Mouse (Mus musculus): Measurements from ENCODE around the gene Flg2. TPM values are rescaled to one million over a fixed set of nuclear protein-coding genes. Genes with fewer than 3 reads are reported as not detected.

Gene Flg2
- not detected in 2 replicates for polyA plus RNA-seq (2014; fragmentation: Nextera tagmentation; extraction: Ambion mirVana)

GRCm38 (mm10) chr3:93196978-93197377 lies at the start of gene Flg2:
Gene Flg2, plus strand, starts transcription at chr3:93197278.
- no peak for ATAC-seq (ENCODE audit: insufficient number of reproducible peaks, insufficient read depth, low FRiP score, low read depth)
- Histone ChIP-seq H3K4me1 (ENCODE audit: control insufficient read depth in 2 of 2, insufficient read depth in 2 of 2, low read length in 2 of 2) (no peaks in the 10 kb centered on the region), H3K9ac (ENCODE audit: low read length) (no peak within 1 kb of the TSS), H3K4me3 (ENCODE audit: control insufficient read depth in 1 of 2, insufficient read depth in 1 of 2, low read depth in 1 of 2, low read length in 2 of 2) (no peak within 1 kb of the TSS), H3K4me2 (ENCODE audit: low read length) (no peak within 1 kb of the TSS), H3K9me3 (ENCODE audit: control insufficient read depth, low read length) (no peaks in the 10 kb centered on the region), H3K27me3 (ENCODE audit: control insufficient read depth, insufficient read depth, low read length) (no peaks in the 10 kb centered on the region), H3K27ac (replicated peaks in 1 of 2; ENCODE audit: control insufficient read depth in 1 of 2, insufficient read depth in 1 of 2, low read depth in 2 of 2, low read length in 2 of 2) (no peak within 1 kb of the TSS), H3K36me3 (ENCODE audit: control insufficient read depth, insufficient read depth, low read length) (no peaks in the 10 kb centered on the region)
- WGBS: 65% methylated on average over 3 of the region's 3 CpGs

GRCm38 (mm10) chr3:93162502-93162901 lies 34.6 kb upstream of the Flg2 start:
- H3K27me3 ChIP-seq (ENCODE audit: control insufficient read depth, insufficient read depth, low read length): no peaks in the 10 kb centered on the region
- no peak overlapping the region for H3K9ac ChIP-seq (ENCODE audit: low read length)
- ATAC-seq (ENCODE audit: insufficient number of reproducible peaks, insufficient read depth, low FRiP score, low read depth): no peak
- no peak overlapping the region for H3K4me3 ChIP-seq (ENCODE audit: control insufficient read depth in 1 of 2, insufficient read depth in 1 of 2, low read depth in 1 of 2, low read length in 2 of 2)
- no peaks in the 10 kb centered on the region for H3K4me1 ChIP-seq (ENCODE audit: control insufficient read depth in 2 of 2, insufficient read depth in 2 of 2, low read length in 2 of 2)
- no peak overlapping the region for H3K4me2 ChIP-seq (ENCODE audit: low read length)
- no peaks in the 10 kb centered on the region for H3K9me3 ChIP-seq (ENCODE audit: control insufficient read depth, low read length)
- H3K36me3 ChIP-seq (ENCODE audit: control insufficient read depth, insufficient read depth, low read length): no peaks in the 10 kb centered on the region
- 75% methylated on average over 6 of the region's 6 CpGs for WGBS
- no peak overlapping the region for H3K27ac ChIP-seq (replicated peaks in 1 of 2; ENCODE audit: control insufficient read depth in 1 of 2, insufficient read depth in 1 of 2, low read depth in 2 of 2, low read length in 2 of 2)

- H3K36me3 ChIP-seq (ENCODE audit: control insufficient read depth, insufficient read depth, low read length): no peaks in the 10 kb centered on the region
- H3K9ac ChIP-seq (ENCODE audit: low read length): no peak overlapping the region
- no peak overlapping the region for H3K4me3 ChIP-seq (ENCODE audit: control insufficient read depth in 1 of 2, insufficient read depth in 1 of 2, low read depth in 1 of 2, low read length in 2 of 2)
- no peaks in the 10 kb centered on the region for H3K9me3 ChIP-seq (ENCODE audit: control insufficient read depth, low read length)
- no peak for ATAC-seq (ENCODE audit: insufficient number of reproducible peaks, insufficient read depth, low FRiP score, low read depth)
- no peaks in the 10 kb centered on the region for H3K4me1 ChIP-seq (ENCODE audit: control insufficient read depth in 2 of 2, insufficient read depth in 2 of 2, low read length in 2 of 2)
- no peak overlapping the region for H3K27ac ChIP-seq (replicated peaks in 1 of 2; ENCODE audit: control insufficient read depth in 1 of 2, insufficient read depth in 1 of 2, low read depth in 2 of 2, low read length in 2 of 2)
- no peaks in the 10 kb centered on the region for H3K27me3 ChIP-seq (ENCODE audit: control insufficient read depth, insufficient read depth, low read length)
- H3K4me2 ChIP-seq (ENCODE audit: low read length): no peak overlapping the region
- 58% methylated on average over 1 of the region's 1 CpGs for WGBS
Observed at GRCm38 (mm10) chr3:93162996-93163592, 34.0 kb upstream of the Flg2 start.

- no peak for ATAC-seq (ENCODE audit: insufficient number of reproducible peaks, insufficient read depth, low FRiP score, low read depth)
- no peaks in the 10 kb centered on the region for H3K9me3 ChIP-seq (ENCODE audit: control insufficient read depth, low read length)
- H3K27ac ChIP-seq (replicated peaks in 1 of 2; ENCODE audit: control insufficient read depth in 1 of 2, insufficient read depth in 1 of 2, low read depth in 2 of 2, low read length in 2 of 2): no peak overlapping the region
- no peak overlapping the region for H3K9ac ChIP-seq (ENCODE audit: low read length)
- H3K4me3 ChIP-seq (ENCODE audit: control insufficient read depth in 1 of 2, insufficient read depth in 1 of 2, low read depth in 1 of 2, low read length in 2 of 2): no peak overlapping the region
- no peak overlapping the region for H3K4me2 ChIP-seq (ENCODE audit: low read length)
- WGBS: 84% methylated on average over 4 of the region's 4 CpGs
- H3K36me3 ChIP-seq (ENCODE audit: control insufficient read depth, insufficient read depth, low read length): no peaks in the 10 kb centered on the region
- no peaks in the 10 kb centered on the region for H3K27me3 ChIP-seq (ENCODE audit: control insufficient read depth, insufficient read depth, low read length)
- no peaks in the 10 kb centered on the region for H3K4me1 ChIP-seq (ENCODE audit: control insufficient read depth in 2 of 2, insufficient read depth in 2 of 2, low read length in 2 of 2)
Observed at GRCm38 (mm10) chr3:93180856-93181255, 16.2 kb upstream of the Flg2 start.

- Histone ChIP-seq H3K4me2 (ENCODE audit: low read length) (no peak overlapping the region), H3K4me3 (ENCODE audit: control insufficient read depth in 1 of 2, insufficient read depth in 1 of 2, low read depth in 1 of 2, low read length in 2 of 2) (no peak overlapping the region), H3K27me3 (ENCODE audit: control insufficient read depth, insufficient read depth, low read length) (no peaks in the 10 kb centered on the region), H3K9me3 (ENCODE audit: control insufficient read depth, low read length) (peaks cover 19% of the 10 kb centered on the region), H3K4me1 (ENCODE audit: control insufficient read depth in 2 of 2, insufficient read depth in 2 of 2, low read length in 2 of 2) (no peaks in the 10 kb centered on the region), H3K36me3 (ENCODE audit: control insufficient read depth, insufficient read depth, low read length) (no peaks in the 10 kb centered on the region), H3K27ac (replicated peaks in 1 of 2; ENCODE audit: control insufficient read depth in 1 of 2, insufficient read depth in 1 of 2, low read depth in 2 of 2, low read length in 2 of 2) (no peak overlapping the region), H3K9ac (ENCODE audit: low read length) (no peak overlapping the region)
- WGBS: 64% methylated on average over 2 of the region's 2 CpGs
- no peak for ATAC-seq (ENCODE audit: insufficient number of reproducible peaks, insufficient read depth, low FRiP score, low read depth)
Observed at GRCm38 (mm10) chr3:93201955-93202354, 4.9 kb downstream of the Flg2 start.

- no peak for ATAC-seq (ENCODE audit: insufficient number of reproducible peaks, insufficient read depth, low FRiP score, low read depth)
Observed at GRCm38 (mm10) chr3:93202499-93202898, 5.4 kb downstream of the Flg2 start.

More at GRCm38 (mm10) chr3:93202499-93202898, 5.4 kb downstream of the Flg2 start:
- Histone ChIP-seq H3K9me3 (ENCODE audit: control insufficient read depth, low read length) (peaks cover 19% of the 10 kb centered on the region), H3K4me2 (ENCODE audit: low read length) (no peak overlapping the region), H3K4me1 (ENCODE audit: control insufficient read depth in 2 of 2, insufficient read depth in 2 of 2, low read length in 2 of 2) (no peaks in the 10 kb centered on the region), H3K27ac (replicated peaks in 1 of 2; ENCODE audit: control insufficient read depth in 1 of 2, insufficient read depth in 1 of 2, low read depth in 2 of 2, low read length in 2 of 2) (no peak overlapping the region), H3K27me3 (ENCODE audit: control insufficient read depth, insufficient read depth, low read length) (no peaks in the 10 kb centered on the region), H3K9ac (ENCODE audit: low read length) (no peak overlapping the region), H3K36me3 (ENCODE audit: control insufficient read depth, insufficient read depth, low read length) (no peaks in the 10 kb centered on the region), H3K4me3 (ENCODE audit: control insufficient read depth in 1 of 2, insufficient read depth in 1 of 2, low read depth in 1 of 2, low read length in 2 of 2) (no peak overlapping the region)
- 83% methylated on average over 4 of the region's 4 CpGs for WGBS

Other genes starting within 250 kb of the Flg2 start
- not detected in 2 replicates for gene Lce3d, start 239.9 kb upstream of the Flg2 start, polyA plus RNA-seq (2014; fragmentation: Nextera tagmentation; extraction: Ambion mirVana)
- not detected in 2 replicates for gene Lce3e, start 230.2 kb upstream of the Flg2 start, polyA plus RNA-seq (2014; fragmentation: Nextera tagmentation; extraction: Ambion mirVana)
- gene Lce3f, start 205.1 kb upstream of the Flg2 start, polyA plus RNA-seq (2014; fragmentation: Nextera tagmentation; extraction: Ambion mirVana): not detected in 2 replicates
- gene Crct1, start 181.6 kb upstream of the Flg2 start, polyA plus RNA-seq (2014; fragmentation: Nextera tagmentation; extraction: Ambion mirVana): not detected in 2 replicates
- not detected in 2 replicates for gene Lce1m, start 178.2 kb upstream of the Flg2 start, polyA plus RNA-seq (2014; fragmentation: Nextera tagmentation; extraction: Ambion mirVana)
- gene Gm4858, start 128.5 kb upstream of the Flg2 start, polyA plus RNA-seq (2014; fragmentation: Nextera tagmentation; extraction: Ambion mirVana): not detected in 2 replicates
- not detected in 2 replicates for gene Crnn, start 52.5 kb upstream of the Flg2 start, polyA plus RNA-seq (2014; fragmentation: Nextera tagmentation; extraction: Ambion mirVana)
- not detected in 2 replicates for gene Flg, start 76.2 kb downstream of the Flg2 start, polyA plus RNA-seq (2014; fragmentation: Nextera tagmentation; extraction: Ambion mirVana)
- gene Hrnr, start 122.5 kb downstream of the Flg2 start, polyA plus RNA-seq (2014; fragmentation: Nextera tagmentation; extraction: Ambion mirVana): not detected in 2 replicates
- gene Rptn, start 196.4 kb downstream of the Flg2 start, polyA plus RNA-seq (2014; fragmentation: Nextera tagmentation; extraction: Ambion mirVana): not detected in 2 replicates
- gene Tchh, start 245.1 kb downstream of the Flg2 start, polyA plus RNA-seq (2014; fragmentation: Nextera tagmentation; extraction: Ambion mirVana): 0.42 and 0.47 TPM in 2 replicates